Mouse (Mus musculus) forebrain, embryonic 16.5 days (tissue): ENCODE data around the gene Neurl4. TPM values are rescaled to one million over a fixed set of nuclear protein-coding genes. Genes with fewer than 3 reads are reported as not detected.

ENCODE experiments used
- ATAC-seq: fragments of 200-750 bp; cut with Nextera tagmentation; 2 replicates; pipeline ENCODE4 v1.8.0; 2017; ENCODE audit warnings: mild to moderate bottlenecking, moderate library complexity
- H3K27ac ChIP-seq: fragments of 300-500 bp; sonication (generic); 2 replicates; pipeline ENCODE4 v1.5.1; 2014; ENCODE audit warnings: low read length, control low read depth
- H3K27me3 ChIP-seq: fragments of 300-500 bp; sonication (generic); replicated peaks from 2 replicates; pipeline ENCODE4 v1.6.1; 2014; ENCODE audit warnings: low read length; ENCODE audit not compliant: control insufficient read depth, insufficient read depth
- H3K36me3 ChIP-seq: fragments of 300-500 bp; sonication (generic); 2 replicates; pipeline ENCODE4 v1.6.1; 2014; ENCODE audit not compliant: control insufficient read depth, insufficient read depth
- H3K4me1 ChIP-seq: fragments of 300-500 bp; sonication (generic); replicated peaks from 2 replicates; pipeline ENCODE4 v1.6.1; 2014; ENCODE audit warnings: low read length; ENCODE audit not compliant: control insufficient read depth, insufficient read depth
- H3K4me2 ChIP-seq: fragments of 300-500 bp; sonication (generic); 2 replicates; pipeline ENCODE4 v1.6.1; 2014; ENCODE audit warnings: mild to moderate bottlenecking, low read length, control low read depth
- H3K4me3 ChIP-seq: fragments of 300-500 bp; sonication (generic); replicated peaks from 2 replicates; pipeline ENCODE4 v1.5.1; 2014; ENCODE audit warnings: mild to moderate bottlenecking, low read length, control low read depth
- H3K9ac ChIP-seq: fragments of 300-500 bp; sonication (generic); replicated peaks from 2 replicates; pipeline ENCODE4 v1.6.1; 2014; ENCODE audit warnings: low read depth, low read length, control low read depth
- H3K9me3 ChIP-seq: fragments of 300-500 bp; sonication (generic); 2 replicates; pipeline ENCODE4 v1.6.1; 2016; ENCODE audit warnings: low read length; ENCODE audit not compliant: control insufficient read depth
- WGBS: fragments of 180-500 bp; shearing (Covaris S2); extraction: QIAGEN DNeasy Blood & Tissue Kit; methylation state at CpG from one replicate; pipeline ENCODE4 v1.1.7; 2014; 5-methylcytosine and 5-hydroxymethylcytosine counted together
- polyA plus RNA-seq: library from polyadenylated mRNA; unstranded; fragments of >200 nt; fragmentation: Nextera tagmentation; extraction: Ambion mirVana; gene quantifications from 2 replicates; pipeline ENCODE4 v1.2.1, GENCODE M21; 2015

Gene Neurl4
- polyA plus RNA-seq, 1 experiment from 2014 or later, result 21.5 TPM

DNA sequence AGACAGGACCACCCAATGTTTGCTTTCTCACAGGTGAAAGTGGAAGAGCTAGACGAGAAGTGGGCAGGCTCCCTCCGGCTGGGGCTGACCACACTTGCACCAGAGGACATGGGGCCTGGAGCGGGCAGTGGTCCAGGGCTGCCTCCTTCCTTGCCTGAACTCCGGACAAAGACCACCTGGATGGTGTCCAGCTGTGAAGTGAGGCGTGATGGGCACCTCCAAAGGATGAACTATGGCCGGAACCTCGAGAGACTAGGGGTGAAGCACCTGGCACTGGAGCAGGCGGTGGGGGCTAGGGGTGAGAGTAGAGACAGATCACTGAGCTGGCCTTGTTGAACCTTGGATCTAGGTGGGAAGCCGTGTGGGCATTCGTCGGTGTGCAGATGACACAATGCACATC lies 7.8 kb downstream of the Neurl4 start:
- no peak overlapping the region for H3K27ac ChIP-seq
- peaks cover 7% of the 10 kb centered on the region for H3K4me1 ChIP-seq
- peaks cover 73% of the 10 kb centered on the region for H3K36me3 ChIP-seq
- WGBS, result 90% methylated on average over 11 of the region's 11 CpGs
- H3K9ac ChIP-seq, result no peak overlapping the region
- ATAC-seq, result no peak
- no peak overlapping the region for H3K4me3 ChIP-seq
- no peaks in the 10 kb centered on the region for H3K27me3 ChIP-seq
- no peak overlapping the region for H3K4me2 ChIP-seq
- no peaks in the 10 kb centered on the region for H3K9me3 ChIP-seq

DNA sequence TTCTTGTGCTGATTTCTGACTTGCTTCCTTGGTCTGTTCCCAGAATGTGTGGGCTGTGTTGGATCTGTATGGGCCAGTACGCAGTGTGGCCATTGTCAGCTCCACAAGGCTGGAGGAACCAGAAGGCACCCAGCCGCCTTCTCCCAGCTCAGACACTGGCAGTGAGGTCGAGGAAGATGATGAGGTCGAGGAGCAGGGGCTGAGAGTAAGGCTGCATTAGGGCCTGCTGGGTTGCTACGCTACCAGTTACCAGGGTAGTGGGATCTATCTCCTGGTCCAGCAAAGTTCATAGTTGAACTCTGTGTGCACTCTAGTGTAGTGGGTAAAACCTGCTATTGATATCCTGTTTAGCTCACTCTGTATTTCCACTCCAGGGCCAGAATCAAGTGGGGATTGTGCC lies 8.3 kb downstream of the Neurl4 start:
- Histone ChIP-seq H3K4me1 (peaks cover 7% of the 10 kb centered on the region), H3K27me3 (no peaks in the 10 kb centered on the region), H3K36me3 (peaks cover 68% of the 10 kb centered on the region), H3K27ac (no peak overlapping the region), H3K9me3 (no peaks in the 10 kb centered on the region), H3K4me2 (no peak overlapping the region), H3K4me3 (no peak overlapping the region), H3K9ac (no peak overlapping the region)
- 93% methylated on average over 5 of the region's 5 CpGs for WGBS
- ATAC-seq, result no peak

DNA sequence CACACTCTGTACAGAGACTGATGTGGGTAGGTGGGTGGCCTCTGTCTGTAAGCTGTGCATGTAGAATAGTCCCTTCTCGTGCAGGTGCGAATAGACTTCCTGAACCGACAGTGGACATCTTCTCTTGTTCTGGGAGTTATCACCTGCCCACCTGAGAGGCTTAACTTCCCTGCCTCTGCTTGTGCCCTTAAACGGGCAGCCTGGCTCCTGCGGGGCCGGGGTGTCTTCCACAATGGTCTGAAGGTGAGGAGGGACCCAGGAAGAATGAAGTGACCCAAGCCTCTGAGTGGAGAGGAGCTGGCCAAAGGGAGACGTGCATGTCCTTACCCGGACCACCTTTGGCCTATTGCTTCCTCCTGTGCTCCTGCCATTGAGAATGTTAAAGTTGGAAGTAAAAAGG lies 9.3 kb downstream of the Neurl4 start:
- Histone ChIP-seq H3K4me1 (peaks cover 16% of the 10 kb centered on the region), H3K9me3 (no peaks in the 10 kb centered on the region), H3K4me2 (no peak overlapping the region), H3K9ac (no peak overlapping the region), H3K36me3 (peaks cover 62% of the 10 kb centered on the region), H3K4me3 (no peak overlapping the region), H3K27me3 (no peaks in the 10 kb centered on the region), H3K27ac (no peak overlapping the region)
- 92% methylated on average over 8 of the region's 8 CpGs for WGBS
- ATAC-seq, result no peak

DNA sequence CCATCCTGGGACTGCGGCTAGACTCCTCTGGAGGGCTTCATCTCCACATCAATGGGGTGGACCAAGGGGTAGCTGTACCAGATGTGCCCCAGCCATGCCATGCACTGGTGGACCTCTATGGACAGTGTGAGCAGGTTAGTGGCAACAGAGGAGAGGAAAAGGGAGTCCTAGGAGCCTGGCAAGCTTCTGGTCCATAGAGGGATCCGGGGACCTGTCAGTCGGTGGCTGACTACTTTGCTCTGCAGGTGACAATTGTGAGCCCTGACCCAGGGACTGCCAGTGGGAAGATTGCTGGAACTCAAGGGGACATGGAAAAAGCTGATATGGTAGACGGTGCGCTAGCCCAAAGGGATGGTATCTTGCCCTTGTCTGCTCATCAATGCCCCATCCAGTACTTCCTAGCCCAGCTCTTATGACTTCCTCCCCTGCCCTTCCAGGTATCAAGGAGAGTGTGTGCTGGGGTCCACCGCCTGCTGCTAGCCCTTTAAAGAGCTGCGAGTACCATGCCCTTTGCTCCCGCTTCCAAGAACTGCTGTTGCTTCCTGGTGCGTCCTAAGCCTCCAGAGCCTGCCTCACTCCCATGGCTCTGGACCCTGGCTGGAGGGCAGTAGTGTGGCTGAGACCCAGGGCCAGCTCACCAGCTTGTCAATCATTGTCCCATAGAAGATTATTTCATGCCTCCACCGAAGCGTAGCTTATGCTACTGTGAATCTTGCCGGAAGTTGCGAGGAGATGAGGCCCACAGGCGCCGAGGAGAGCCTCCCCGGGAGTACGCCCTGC lies 10.1 kb downstream of the Neurl4 start:
- WGBS, result 95% methylated on average over 17 of the region's 17 CpGs
- Histone ChIP-seq H3K4me3 (no peak overlapping the region), H3K9me3 (no peaks in the 10 kb centered on the region), H3K27me3 (no peaks in the 10 kb centered on the region), H3K27ac (no peak overlapping the region), H3K9ac (no peak overlapping the region), H3K36me3 (peaks cover 63% of the 10 kb centered on the region), H3K4me1 (peaks cover 21% of the 10 kb centered on the region), H3K4me2 (no peak overlapping the region)
- ATAC-seq, result no peak

DNA sequence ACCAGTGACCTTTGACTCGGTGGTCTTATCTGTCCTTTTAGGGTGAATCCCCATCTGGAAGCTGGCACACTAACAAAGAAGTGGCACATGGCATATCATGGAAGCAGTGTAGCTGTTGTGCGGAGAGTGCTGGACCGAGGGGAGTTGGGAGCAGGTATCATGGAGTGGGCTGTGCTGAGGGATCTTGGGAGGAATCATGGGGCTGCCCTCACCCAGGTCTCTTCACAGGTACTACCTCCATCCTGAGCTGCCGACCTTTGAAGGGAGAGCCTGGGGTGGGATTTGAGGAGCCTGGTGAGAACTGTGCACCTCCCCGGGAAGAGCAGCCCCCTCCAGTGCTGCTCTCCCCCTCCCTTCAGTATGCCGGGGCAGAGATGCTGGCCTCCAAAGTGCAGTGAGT lies 10.8 kb downstream of the Neurl4 start:
- H3K4me3 ChIP-seq, result no peak overlapping the region
- no peak overlapping the region for H3K9ac ChIP-seq
- no peaks in the 10 kb centered on the region for H3K27me3 ChIP-seq
- H3K4me1 ChIP-seq, result peaks cover 21% of the 10 kb centered on the region
- WGBS, result 93% methylated on average over 6 of the region's 6 CpGs
- no peaks in the 10 kb centered on the region for H3K9me3 ChIP-seq
- no peak overlapping the region for H3K4me2 ChIP-seq
- no peak for ATAC-seq
- no peak overlapping the region for H3K27ac ChIP-seq
- H3K36me3 ChIP-seq, result peaks cover 61% of the 10 kb centered on the region

DNA sequence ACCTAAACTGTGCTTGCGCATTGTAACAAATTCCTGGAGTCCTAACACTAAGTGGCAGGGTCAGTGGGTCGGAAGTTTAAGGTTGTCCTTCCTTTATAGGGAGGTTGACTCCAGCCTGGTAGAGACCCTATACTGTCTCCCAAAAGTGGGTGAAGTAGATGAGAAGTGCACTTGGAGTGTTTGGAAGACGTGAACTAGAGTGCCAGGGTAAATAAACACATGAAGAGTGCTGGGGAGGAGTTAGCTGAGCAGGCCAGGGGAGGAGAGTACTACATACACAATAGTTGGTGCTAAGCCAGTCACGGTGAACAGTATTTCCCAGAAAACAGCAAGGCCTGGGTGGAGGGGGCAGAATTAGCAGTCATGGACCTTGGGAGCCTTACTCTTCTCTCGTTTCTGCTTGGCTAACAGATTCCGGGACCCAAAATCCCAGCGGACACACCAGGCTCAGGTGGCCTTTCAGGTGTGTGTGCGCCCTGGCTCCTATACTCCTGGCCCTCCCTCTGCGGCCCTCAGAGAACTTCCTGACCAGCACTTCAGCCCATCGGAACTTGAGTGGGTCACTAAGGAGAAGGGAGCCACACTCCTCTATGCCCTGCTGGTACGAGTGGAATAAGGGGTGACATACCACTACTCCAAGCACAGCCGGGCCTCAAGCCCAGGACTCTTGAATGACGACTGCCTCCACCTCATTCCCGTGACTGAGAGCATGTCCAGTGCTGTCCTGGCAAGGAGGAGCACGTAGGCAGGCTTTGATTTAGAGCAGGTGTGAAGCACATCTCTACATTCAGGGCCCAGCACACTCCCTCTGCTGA lies 12.1 kb downstream of the Neurl4 start:
- peak; percentile 13; the same call in 1 of the 2 replicates for ATAC-seq
- Histone ChIP-seq H3K9me3 (no peaks in the 10 kb centered on the region), H3K36me3 (peaks cover 58% of the 10 kb centered on the region), H3K4me1 (peaks cover 21% of the 10 kb centered on the region), H3K4me2 (peak overlapping the region; percentile 90), H3K27me3 (no peaks in the 10 kb centered on the region), H3K27ac (no peak overlapping the region), H3K4me3 (peak overlapping the region; percentile 76), H3K9ac (no peak overlapping the region; the same call in 1 of the 2 replicates)
- WGBS, result 78% methylated on average over 15 of the region's 15 CpGs

DNA sequence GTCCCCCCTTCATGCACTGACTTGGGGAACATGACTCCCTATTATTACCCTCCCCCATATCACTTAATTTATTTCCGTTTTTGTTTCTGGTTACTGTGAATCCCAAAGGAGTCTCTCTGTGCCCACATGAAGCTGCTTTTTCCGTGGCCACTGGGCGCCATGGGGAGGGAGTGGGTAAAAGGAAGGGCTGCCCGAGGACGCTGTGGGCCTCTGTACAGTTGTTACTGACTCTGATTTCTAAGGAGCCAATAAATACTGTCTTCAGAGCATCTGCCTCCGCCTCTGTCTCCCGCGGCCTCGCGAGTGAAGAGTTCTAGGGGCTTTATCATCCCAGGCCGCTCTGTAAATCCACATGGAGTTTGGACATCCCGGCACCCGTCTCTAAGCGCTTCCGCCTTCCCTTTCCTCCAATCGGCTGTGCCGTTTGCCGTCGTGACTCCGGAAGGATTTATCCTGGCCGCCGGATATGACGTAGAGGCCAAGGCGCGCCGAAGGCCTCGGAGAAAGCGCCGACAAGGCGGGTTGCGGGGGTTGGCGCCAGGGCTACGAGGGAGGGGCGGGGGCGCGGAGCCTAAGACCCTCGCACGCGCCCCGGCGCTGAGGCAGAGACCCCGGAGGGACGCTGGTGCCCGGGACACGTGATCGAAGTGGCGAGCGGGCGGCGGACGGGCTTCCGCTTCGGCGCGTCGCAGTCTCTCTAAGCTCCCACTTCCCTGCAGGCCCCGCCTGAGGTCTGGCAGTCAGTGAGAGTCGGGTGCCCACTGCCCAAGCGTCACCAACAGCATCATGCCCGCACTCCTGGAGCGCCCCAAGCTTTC lies 12.9 kb downstream of the Neurl4 start, which contains the start of gene Gps2:
Gene Gps2 (plus strand): TSS at position 335 of the 818 bp plus-strand sequence.
- peak; percentile 95 for ATAC-seq
- 2% methylated on average over 61 of the region's 61 CpGs for WGBS
- no peaks in the 10 kb centered on the region for H3K9me3 ChIP-seq
- H3K27ac ChIP-seq, result peak within 1 kb of the TSS; percentile 79
- H3K36me3 ChIP-seq, result peaks cover 58% of the 10 kb centered on the region
- peak within 1 kb of the TSS; percentile 90 for H3K4me2 ChIP-seq
- H3K9ac ChIP-seq, result peak within 1 kb of the TSS; percentile 82
- H3K4me3 ChIP-seq, result peak within 1 kb of the TSS; percentile 76
- H3K4me1 ChIP-seq, result peaks cover 21% of the 10 kb centered on the region
- H3K27me3 ChIP-seq, result no peaks in the 10 kb centered on the region

DNA sequence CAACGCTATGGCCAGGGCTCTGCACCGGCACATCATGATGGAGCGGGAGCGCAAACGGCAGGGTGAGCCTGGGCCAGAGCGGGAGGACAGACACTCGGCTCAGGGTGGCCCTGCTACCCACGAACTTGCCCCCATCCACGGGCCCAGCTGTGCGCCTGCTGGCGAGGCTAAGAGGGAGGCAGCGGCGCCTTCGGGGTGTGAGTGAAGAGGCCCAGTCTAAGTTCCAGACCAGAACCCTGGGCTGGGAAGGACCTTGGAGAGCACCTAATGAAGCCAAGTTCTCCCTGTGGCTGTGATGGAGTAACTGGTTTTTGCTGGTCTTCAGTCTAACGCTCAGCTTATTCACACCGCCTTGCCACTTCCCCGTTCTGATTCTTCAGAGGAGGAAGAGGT lies 13.5 kb downstream of the Neurl4 start:
- ATAC-seq, result no peak
- Histone ChIP-seq H3K4me2 (peak overlapping the region; percentile 90), H3K27me3 (no peaks in the 10 kb centered on the region), H3K36me3 (peaks cover 55% of the 10 kb centered on the region), H3K4me1 (peaks cover 26% of the 10 kb centered on the region), H3K9ac (peak overlapping the region; percentile 82), H3K9me3 (no peaks in the 10 kb centered on the region), H3K4me3 (peak overlapping the region; percentile 76), H3K27ac (peak overlapping the region; percentile 79; the same call in 1 of the 2 replicates)
- WGBS, result 3% methylated on average over 17 of the region's 17 CpGs
